In the genomic region with DNA sequence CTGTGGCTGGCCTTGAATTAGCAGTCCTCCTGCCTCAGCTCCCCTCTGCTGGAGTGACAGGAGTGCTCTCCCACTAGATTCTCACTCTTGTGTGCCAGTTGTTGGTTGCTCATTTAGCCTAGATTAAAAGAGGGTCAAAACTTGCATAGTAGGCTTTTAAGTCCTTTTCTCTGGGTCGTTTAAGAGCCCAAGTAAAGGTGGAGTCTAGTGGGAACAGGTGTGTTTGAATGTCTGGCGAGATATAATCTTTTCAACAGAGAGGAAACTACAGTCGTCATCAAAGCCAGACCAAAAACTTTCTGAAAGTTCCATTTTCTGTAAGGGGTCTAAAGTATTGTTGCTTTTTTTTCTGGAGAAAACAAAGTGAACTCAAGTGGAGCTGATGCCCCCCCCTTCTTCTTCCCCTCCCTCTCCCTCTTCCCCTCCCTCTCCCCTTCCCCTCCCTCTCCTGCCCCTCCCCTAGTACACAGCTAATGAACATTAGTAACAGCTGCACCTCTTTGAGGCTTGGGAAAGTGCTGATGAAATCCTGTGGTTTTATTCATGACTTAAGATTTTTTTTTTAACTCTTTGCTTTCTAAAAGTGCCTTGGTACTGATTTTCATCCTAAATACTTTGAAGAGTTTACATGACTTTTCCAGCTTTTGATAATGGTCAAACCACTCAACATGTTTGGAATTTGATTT, we compare ENCODE assay signal across 13 mouse cellular contexts. TPM values are rescaled to one million over a fixed set of nuclear protein-coding genes. Genes with fewer than 3 reads are reported as not detected.
A peak's percentile ranks its signal among the peaks of the same experiment; 100 is the strongest.
DNase-seq lines count a peak whose midpoint lies in the region; ATAC-seq and TF ChIP-seq lines count a peak whose summit lies in the region.
"Had no signal": no experiment of that assay in that cellular context is flagged by ENCODE, and none has a peak within 500 bp of the region (broad histone marks: within the 10 kb centered on the region; RNA-seq: fewer than 3 reads in every experiment).

No protein-coding gene starts in this region.

- no peak for ATAC-seq in limb, embryonic 14.5 days (ENCODE audit: low FRiP score, low read depth)
- peak; percentile 47 for ATAC-seq in CD4-positive, CD25-positive, alpha-beta regulatory T cell, adult 4 months
- ATAC-seq in embryonic facial prominence, embryonic 13.5 days (ENCODE audit: insufficient number of reproducible peaks, insufficient read depth, low FRiP score, low TSS enrichment, low read depth): no peak
- ATAC-seq in megakaryocyte-erythroid progenitor cell, adult 5-6 weeks (replicated peaks; ENCODE audit: low FRiP score, low TSS enrichment, poor library complexity, severe bottlenecking): no peak
- ATAC-seq in heart, embryonic 12.5 days (ENCODE audit: insufficient number of reproducible peaks, low FRiP score): no peak
- ATAC-seq: forebrain, embryonic 13.5 days had no signal

- peak; percentile 22 for DNase-seq in limb, embryonic 14.5 days (ENCODE audit: low spot score)
- DNase-seq in limb, embryonic 10.5 days (ENCODE audit: low spot score): no peak
- no peak for DNase-seq in midbrain, embryonic 10.5 days (ENCODE audit: low spot score)
- DNase-seq: cerebellum, postnatal 14 days had no signal

- no peak overlapping the region for H3K4me3 ChIP-seq in limb, embryonic 14.5 days (replicated peaks; ENCODE audit: low read length)
- H3K4me3 ChIP-seq in limb, embryonic 10.5 days: no peak overlapping the region
- no peak overlapping the region for H3K4me3 ChIP-seq in embryonic facial prominence, embryonic 13.5 days
- H3K4me3 ChIP-seq in myocyte: no peak overlapping the region
- no peak overlapping the region for H3K4me3 ChIP-seq in heart, embryonic 12.5 days
- H3K4me3 ChIP-seq in midbrain, embryonic 10.5 days: no peak overlapping the region
- H3K4me3 ChIP-seq: forebrain, embryonic 13.5 days; hindbrain, embryonic 12.5 days; layer of hippocampus, adult 2 months; neural tube, embryonic 13.5 days had no signal

- H3K4me2 ChIP-seq in limb, embryonic 14.5 days (replicated peaks; ENCODE audit: low read depth, low read length, severe bottlenecking): no peak overlapping the region
- H3K4me2 ChIP-seq in embryonic facial prominence, embryonic 13.5 days: no peak overlapping the region
- H3K4me2 ChIP-seq in myocyte (ENCODE audit: low read depth): peak overlapping the region; percentile 60
- H3K4me2 ChIP-seq in heart, embryonic 12.5 days: no peak overlapping the region
- H3K4me2 ChIP-seq: forebrain, embryonic 13.5 days; hindbrain, embryonic 12.5 days; neural tube, embryonic 13.5 days had no signal

- H3ac ChIP-seq in myocyte (ENCODE audit: control insufficient read depth, insufficient read length): no peak overlapping the region

- H3K4me1 ChIP-seq in limb, embryonic 14.5 days (ENCODE audit: control insufficient read depth, insufficient read depth, low read length): no peaks in the 10 kb centered on the region
- H3K4me1 ChIP-seq in limb, embryonic 10.5 days: no peaks in the 10 kb centered on the region
- H3K4me1 ChIP-seq in embryonic facial prominence, embryonic 13.5 days: peaks cover 17% of the 10 kb centered on the region; the same call in 1 of the 2 replicates
- no peaks in the 10 kb centered on the region for H3K4me1 ChIP-seq in heart, embryonic 12.5 days (replicated peaks)
- no peaks in the 10 kb centered on the region for H3K4me1 ChIP-seq in midbrain, embryonic 10.5 days
- H3K4me1 ChIP-seq: forebrain, embryonic 13.5 days; hindbrain, embryonic 12.5 days; neural tube, embryonic 13.5 days had no signal

- no peaks in the 10 kb centered on the region for H3K36me3 ChIP-seq in limb, embryonic 14.5 days (ENCODE audit: control insufficient read depth, insufficient read depth, low read length)
- no peaks in the 10 kb centered on the region for H3K36me3 ChIP-seq in limb, embryonic 10.5 days
- H3K36me3 ChIP-seq in embryonic facial prominence, embryonic 13.5 days: no peaks in the 10 kb centered on the region
- no peaks in the 10 kb centered on the region for H3K36me3 ChIP-seq in myocyte (ENCODE audit: control insufficient read depth, insufficient read depth)
- no peaks in the 10 kb centered on the region for H3K36me3 ChIP-seq in heart, embryonic 12.5 days
- no peaks in the 10 kb centered on the region for H3K36me3 ChIP-seq in midbrain, embryonic 10.5 days
- H3K36me3 ChIP-seq: hindbrain, embryonic 12.5 days; neural tube, embryonic 13.5 days had no signal

- WGBS in limb, embryonic 14.5 days: 14% methylated on average over 3 of the region's 3 CpGs
- 74% methylated on average over 3 of the region's 3 CpGs for WGBS in limb, embryonic 10.5 days
- WGBS in embryonic facial prominence, embryonic 13.5 days: 26% methylated on average over 3 of the region's 3 CpGs
- WGBS in heart, embryonic 12.5 days: 60% methylated on average over 3 of the region's 3 CpGs
- 80% methylated on average over 3 of the region's 3 CpGs for WGBS in midbrain, embryonic 10.5 days

- no peak for TF ChIP-seq POLR2A in limb, embryonic 14.5 days (IDR thresholded peaks at IDR 0.05; ENCODE audit: borderline replicate concordance, extremely low read depth, insufficient read depth, insufficient read length)
- TF ChIP-seq POLR2A in myocyte (IDR thresholded peaks at IDR 0.05; ENCODE audit: insufficient read length, low read depth): no peak

- no peaks in the 10 kb centered on the region for H3K79me2 ChIP-seq in myocyte (ENCODE audit: control insufficient read depth, insufficient read depth)

- no peaks in the 10 kb centered on the region for H3K9me3 ChIP-seq in limb, embryonic 14.5 days (ENCODE audit: control insufficient read depth, low read length)
- H3K9me3 ChIP-seq in limb, embryonic 10.5 days (replicated peaks): no peaks in the 10 kb centered on the region
- H3K9me3 ChIP-seq in embryonic facial prominence, embryonic 13.5 days: no peaks in the 10 kb centered on the region
- H3K9me3 ChIP-seq in heart, embryonic 12.5 days (replicated peaks): no peaks in the 10 kb centered on the region
- no peaks in the 10 kb centered on the region for H3K9me3 ChIP-seq in midbrain, embryonic 10.5 days (replicated peaks)
- H3K9me3 ChIP-seq: forebrain, embryonic 13.5 days; hindbrain, embryonic 12.5 days; neural tube, embryonic 13.5 days had no signal

- H3K27ac ChIP-seq in limb, embryonic 14.5 days (replicated peaks; ENCODE audit: low read depth, low read length): 0 out of 2 replicates have a peak overlapping the region, but pooled peaks have one; percentile 26
- no peak overlapping the region for H3K27ac ChIP-seq in limb, embryonic 10.5 days
- H3K27ac ChIP-seq in embryonic facial prominence, embryonic 13.5 days: peak overlapping the region; percentile 44; the same call in 1 of the 2 replicates
- H3K27ac ChIP-seq in heart, embryonic 12.5 days (ENCODE audit: poor library complexity, severe bottlenecking): no peak overlapping the region
- H3K27ac ChIP-seq in midbrain, embryonic 10.5 days (replicated peaks): no peak overlapping the region
- H3K27ac ChIP-seq: forebrain, embryonic 13.5 days; hindbrain, embryonic 12.5 days; layer of hippocampus, adult 2 months; neural tube, embryonic 13.5 days had no signal

- H3K9ac ChIP-seq in limb, embryonic 14.5 days (ENCODE audit: low read depth, low read length, severe bottlenecking): no peak overlapping the region
- no peak overlapping the region for H3K9ac ChIP-seq in embryonic facial prominence, embryonic 13.5 days
- no peak overlapping the region for H3K9ac ChIP-seq in heart, embryonic 12.5 days
- H3K9ac ChIP-seq: forebrain, embryonic 13.5 days; hindbrain, embryonic 12.5 days; neural tube, embryonic 13.5 days had no signal

- no peaks in the 10 kb centered on the region for H3K27me3 ChIP-seq in limb, embryonic 14.5 days (ENCODE audit: control insufficient read depth, insufficient read depth, low read length)
- no peaks in the 10 kb centered on the region for H3K27me3 ChIP-seq in limb, embryonic 10.5 days (ENCODE audit: low read depth, poor library complexity, severe bottlenecking)
- no peaks in the 10 kb centered on the region for H3K27me3 ChIP-seq in embryonic facial prominence, embryonic 13.5 days
- H3K27me3 ChIP-seq in myocyte (ENCODE audit: control insufficient read depth, insufficient read depth, insufficient read length): no peaks in the 10 kb centered on the region
- no peaks in the 10 kb centered on the region for H3K27me3 ChIP-seq in heart, embryonic 12.5 days (replicated peaks)
- no peaks in the 10 kb centered on the region for H3K27me3 ChIP-seq in midbrain, embryonic 10.5 days (ENCODE audit: low read depth, poor library complexity, severe bottlenecking)
- H3K27me3 ChIP-seq: forebrain, embryonic 13.5 days; hindbrain, embryonic 12.5 days; neural tube, embryonic 13.5 days had no signal

TF ChIP-seq in myocyte, 11 proteins besides CTCF, POLR2A, EP300 and RAD21:
- TF ChIP-seq MYOD1 (IDR thresholded peaks at IDR 0.05; ENCODE audit: control insufficient read depth in 1 of 3, insufficient read length in 2 of 3, low read depth in 2 of 3): peak; percentile 29 to 72 (median 37)
- TF ChIP-seq TCF12 (IDR thresholded peaks at IDR 0.05; ENCODE audit: insufficient read depth, poor library complexity, severe bottlenecking): peak; percentile 78
- peak; percentile 90 for TF ChIP-seq CEBPB (IDR thresholded peaks at IDR 0.05; ENCODE audit: insufficient read depth, poor library complexity, severe bottlenecking)
- no peak for TF ChIP-seq TCF3 (IDR thresholded peaks at IDR 0.05; ENCODE audit: insufficient read length, low read depth)
- peak in 2 of 3 experiments; percentile 18 to 52 for TF ChIP-seq MYOG (IDR thresholded peaks at IDR 0.05; ENCODE audit: control insufficient read depth in 1 of 3, insufficient read depth in 1 of 3, insufficient read length in 2 of 3, low read depth in 2 of 3)

RNA-seq across cellular contexts. Expression of a gene that starts 55.9 kb away (rescaled TPM):
- polyA plus RNA-seq in limb, embryonic 14.5 days (2012; rRNA removed): 5.7 TPM in 2 replicates
- polyA plus RNA-seq in limb, embryonic 14.5 days (2014; fragmentation: Nextera tagmentation; extraction: Ambion mirVana): 11.3 and 13.3 TPM in 2 replicates
- 3.7 and 4.3 TPM in 2 replicates for polyA plus RNA-seq in limb, embryonic 10.5 days (2016; fragmentation: Nextera tagmentation; extraction: Ambion mirVana)
- 1 to 10 TPM; 9.6 to 9.8 TPM for polyA plus RNA-seq in CD4-positive, CD25-positive, alpha-beta regulatory T cell, adult 4 months (2017; shearing (Covaris generic))
- polyA plus RNA-seq in embryonic facial prominence, embryonic 13.5 days (2015; fragmentation: Nextera tagmentation; extraction: Ambion mirVana): 12.3 and 13.5 TPM in 2 replicates
- 6.9 TPM for polyA plus RNA-seq in myocyte (2012; fragmentation: generic; extraction: Trizol)
- total RNA-seq in megakaryocyte-erythroid progenitor cell, adult 5-6 weeks (2014; fragmentation: Nextera tagmentation): 0.87 and 1.2 TPM in 2 replicates
- 0.38 and 0.65 TPM in 2 replicates for total RNA-seq in megakaryocyte-erythroid progenitor cell, adult 5-6 weeks (2017)
- 2.6 and 3.2 TPM in 2 replicates for polyA plus RNA-seq in heart, embryonic 12.5 days (2016; fragmentation: Nextera tagmentation; extraction: Ambion mirVana)
- 4.3 and 5.0 TPM in 2 replicates for polyA plus RNA-seq in midbrain, embryonic 10.5 days (2016; fragmentation: Nextera tagmentation; extraction: Ambion mirVana)

Comparison
In these comparisons a context has a peak if more than half of its experiments do, and no peak if none do; other contexts are left out.
1. H3K27ac ChIP-seq: peak in limb, embryonic 14.5 days (single experiment) and embryonic facial prominence, embryonic 13.5 days (single experiment); none in limb, embryonic 10.5 days (single experiment), heart, embryonic 12.5 days (single experiment) and midbrain, embryonic 10.5 days (single experiment).